Comparison of ENCODE assay signal across 7 mouse cellular contexts in the genomic region with DNA sequence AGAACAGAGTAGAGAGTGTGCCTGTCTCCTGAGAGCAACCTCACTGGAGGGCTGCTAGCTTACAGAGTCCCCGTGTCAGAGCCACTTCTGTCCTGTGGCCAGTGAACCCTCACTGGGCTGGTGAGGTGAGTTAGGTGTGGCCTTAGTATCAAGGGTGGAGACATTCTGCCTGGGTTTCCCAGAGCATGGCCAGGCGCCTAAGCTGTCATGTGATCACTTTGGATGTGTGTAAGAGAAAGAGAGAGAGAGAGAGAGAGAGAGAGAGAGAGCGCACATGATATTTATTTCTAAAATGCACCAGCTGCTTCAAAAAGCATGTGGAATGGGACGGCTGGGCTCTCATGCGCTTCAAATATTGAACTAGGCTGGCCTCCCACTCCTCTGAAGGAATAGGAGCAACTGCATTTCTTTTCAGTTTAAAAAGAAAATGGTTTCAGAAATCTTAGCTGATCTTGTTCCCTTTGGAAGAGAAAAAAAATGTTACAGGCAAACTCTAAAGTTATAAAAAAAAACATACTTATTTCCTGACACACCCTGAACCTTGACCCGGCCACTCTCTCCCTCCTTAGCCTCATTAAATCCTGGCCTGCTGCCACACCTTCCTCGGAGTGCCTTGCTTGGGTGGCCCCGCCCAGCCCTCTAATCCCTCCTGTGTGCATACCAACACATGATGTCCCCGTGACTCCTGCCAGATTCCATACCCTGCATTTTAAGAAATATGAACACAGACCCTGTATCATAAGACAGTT.
DNase-seq lines count a peak whose midpoint lies in the region; ATAC-seq lines count a peak whose summit lies in the region.
"Not testable (repeated sequence)": the region's sequence is repeated elsewhere in the genome, so short reads cannot be mapped to it uniquely, and the experiment has no call there.

No protein-coding gene starts in this region.

- 28% methylated on average over 9 of the region's 9 CpGs for WGBS in heart, embryonic 16.5 days
- 14% methylated on average over 9 of the region's 9 CpGs for WGBS in stomach, embryonic 14.5 days

- H3K9ac ChIP-seq in heart, embryonic 16.5 days (ENCODE audit: low read length); stomach, embryonic 14.5 days (replicated peaks; ENCODE audit: low read depth, low read length): not testable (repeated sequence)

- not testable (repeated sequence) for ATAC-seq in heart, embryonic 16.5 days (replicated peaks; ENCODE audit: extremely low read depth, insufficient read depth, low FRiP score)
- ATAC-seq in stomach, embryonic 14.5 days (ENCODE audit: insufficient number of reproducible peaks, insufficient read depth, low FRiP score, low read depth), result peak; percentile 46; the same call in 1 of the 2 replicates

- H3K4me2 ChIP-seq in heart, embryonic 16.5 days (ENCODE audit: low read depth, low read length), result peak overlapping the region; percentile 18; the same call in 1 of the 2 replicates
- H3K4me2 ChIP-seq in stomach, embryonic 14.5 days (replicated peaks; ENCODE audit: low read depth, low read length), result not testable (repeated sequence)

- not testable (repeated sequence) for H3K4me1 ChIP-seq in heart, embryonic 16.5 days (ENCODE audit: control insufficient read depth, insufficient read depth, low read length); stomach, embryonic 14.5 days (ENCODE audit: control insufficient read depth, insufficient read depth, low read length)

- not testable (repeated sequence) for H3K36me3 ChIP-seq in heart, embryonic 16.5 days (ENCODE audit: control insufficient read depth, insufficient read depth); stomach, embryonic 14.5 days (ENCODE audit: control insufficient read depth, insufficient read depth, low read length)

- H3K27ac ChIP-seq in heart, embryonic 16.5 days (ENCODE audit: low read length), result peak overlapping the region; percentile 23; the same call in 1 of the 2 replicates
- H3K27ac ChIP-seq in stomach, embryonic 14.5 days (ENCODE audit: low read length), result peak overlapping the region; percentile 21; the same call in 1 of the 2 replicates

- not testable (repeated sequence) for H3K4me3 ChIP-seq in heart, embryonic 16.5 days (ENCODE audit: low read length); stomach, embryonic 14.5 days (ENCODE audit: low read depth, low read length)

- H3K27me3 ChIP-seq in heart, embryonic 16.5 days (ENCODE audit: control insufficient read depth, insufficient read depth, low read length); stomach, embryonic 14.5 days (ENCODE audit: control insufficient read depth, insufficient read depth, low read length): not testable (repeated sequence)

- peak; percentile 28 for DNase-seq in adrenal gland, adult 8-10 months
- DNase-seq in gastrocnemius, adult 18-20 months (ENCODE audit: low spot score), result peak; percentile 56
- DNase-seq in kidney, adult 18-20 months, result peak; percentile 91
- DNase-seq in kidney, postnatal 4 days, result peak; percentile 86 to 92
- peak; percentile 88 for DNase-seq in lung, postnatal 14 days

- H3K9me3 ChIP-seq in heart, embryonic 16.5 days (replicated peaks; ENCODE audit: control insufficient read depth, low read length), result not testable (repeated sequence)
- peaks cover 13% of the 10 kb centered on the region; the same call in 1 of the 2 replicates for H3K9me3 ChIP-seq in stomach, embryonic 14.5 days (ENCODE audit: control insufficient read depth, low read depth, low read length)

Comparison
In these comparisons a context has a peak if more than half of its experiments do, and no peak if none do; other contexts are left out.
1. DNase-seq: peak in every context shown above with its lines; median percentile 91 in kidney, adult 18-20 months; 89 in kidney, postnatal 4 days; 88 in lung, postnatal 14 days; 56 in gastrocnemius, adult 18-20 months; 28 in adrenal gland, adult 8-10 months.